Mouse (Mus musculus): ENCODE measurements at regions not wholly inside any gene's neighbourhood (a gene's known extent, or its start where the extent isn't known, plus 50 kb on each side); places are given as distances from the start of the nearest gene placed in this dataset.

- no peak for DNase-seq (ENCODE audit: low read depth, low spot score)
Observed at GRCm38 (mm10) chr8:87417466-87417865, 54.9 kb downstream of the Cbln1 start.

GRCm38 (mm10) chr8:87415051-87415630 lies 57.3 kb downstream of the Cbln1 start:
- no peak for DNase-seq (ENCODE audit: low read depth, low spot score)

GRCm38 (mm10) chr8:87389016-87389415 lies 83.4 kb downstream of the Cbln1 start:
- no peak for DNase-seq (ENCODE audit: low read depth, low spot score)

- DNase-seq (ENCODE audit: low read depth, low spot score), result no peak
Observed at GRCm38 (mm10) chr8:87383527-87384206, 88.7 kb downstream of the Cbln1 start.

- DNase-seq (ENCODE audit: low read depth, low spot score), result no peak
Observed at GRCm38 (mm10) chr8:87382311-87382710, 90.1 kb downstream of the Cbln1 start.

GRCm38 (mm10) chr8:87380791-87381190 lies 91.6 kb downstream of the Cbln1 start:
- no peak for DNase-seq (ENCODE audit: low read depth, low spot score)

- DNase-seq (ENCODE audit: low read depth, low spot score), result no peak
Observed at GRCm38 (mm10) chr8:87379296-87379695, 93.1 kb downstream of the Cbln1 start.

GRCm38 (mm10) chr8:87374044-87374443 lies 98.4 kb downstream of the Cbln1 start:
- DNase-seq (ENCODE audit: low read depth, low spot score), result no peak

GRCm38 (mm10) chr8:87373535-87373934 lies 98.9 kb downstream of the Cbln1 start:
- no peak for DNase-seq (ENCODE audit: low read depth, low spot score)

- no peak for DNase-seq (ENCODE audit: low read depth, low spot score)
Observed at GRCm38 (mm10) chr8:87372061-87372460, 100.3 kb downstream of the Cbln1 start.

GRCm38 (mm10) chr8:87370194-87370593 lies 102.2 kb downstream of the Cbln1 start:
- no peak for DNase-seq (ENCODE audit: low read depth, low spot score)

GRCm38 (mm10) chr8:87350471-87350870 lies 121.9 kb downstream of the Cbln1 start:
- no peak for DNase-seq (ENCODE audit: low read depth, low spot score)

GRCm38 (mm10) chr8:87349781-87350181 lies 122.6 kb downstream of the Cbln1 start:
- DNase-seq (ENCODE audit: low read depth, low spot score), result peak; percentile 30

GRCm38 (mm10) chr8:87329371-87329770 lies 143.0 kb downstream of the Cbln1 start:
- no peak for DNase-seq (ENCODE audit: low read depth, low spot score)

GRCm38 (mm10) chr8:87314570-87314969 lies 157.8 kb downstream of the Cbln1 start:
- DNase-seq (ENCODE audit: low read depth, low spot score), result no peak

GRCm38 (mm10) chr8:87311282-87311681 lies 161.1 kb downstream of the Cbln1 start:
- no peak for DNase-seq (ENCODE audit: low read depth, low spot score)

- no peak for DNase-seq (ENCODE audit: low read depth, low spot score)
Observed at GRCm38 (mm10) chr8:87308311-87308710, 164.1 kb downstream of the Cbln1 start.

- no peak for DNase-seq (ENCODE audit: low read depth, low spot score)
Observed at GRCm38 (mm10) chr8:87305001-87305400, 167.4 kb downstream of the Cbln1 start.

- no peak for DNase-seq (ENCODE audit: low read depth, low spot score)
Observed at GRCm38 (mm10) chr8:87303522-87303921, 168.9 kb downstream of the Cbln1 start.

- DNase-seq (ENCODE audit: low read depth, low spot score), result no peak
Observed at GRCm38 (mm10) chr8:87297761-87298160, 174.6 kb downstream of the Cbln1 start.

- no peak for DNase-seq (ENCODE audit: low read depth, low spot score)
Observed at GRCm38 (mm10) chr8:87297331-87297730, 175.1 kb downstream of the Cbln1 start.

GRCm38 (mm10) chr8:87286059-87286458 lies 186.3 kb downstream of the Cbln1 start:
- DNase-seq (ENCODE audit: low read depth, low spot score), result no peak

- DNase-seq (ENCODE audit: low read depth, low spot score), result no peak
Observed at GRCm38 (mm10) chr8:87284356-87284755, 188.1 kb downstream of the Cbln1 start.

- DNase-seq (ENCODE audit: low read depth, low spot score), result no peak
Observed at GRCm38 (mm10) chr8:87282511-87282910, 189.9 kb downstream of the Cbln1 start.
